In the genomic region with DNA sequence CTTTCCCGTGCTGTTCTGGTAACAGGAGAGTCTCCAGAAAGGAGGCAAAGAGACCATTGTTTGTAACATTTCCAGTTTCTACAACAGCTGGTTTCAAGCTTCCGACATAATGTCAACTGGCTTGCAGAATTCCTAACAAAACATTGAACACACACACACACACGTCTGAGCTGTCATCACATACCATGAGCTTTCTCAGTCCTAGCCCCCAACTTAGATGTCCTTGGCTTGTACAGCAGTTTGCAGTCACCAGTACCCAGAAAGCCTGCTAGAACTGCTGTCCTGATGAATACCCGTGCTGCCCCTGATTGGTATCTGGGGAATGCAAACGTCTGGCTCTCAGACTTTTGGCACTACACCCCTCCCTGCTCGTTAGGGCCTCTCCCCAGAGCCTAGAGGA, we compare ENCODE assay signal across 19 mouse cellular contexts. TPM values are rescaled to one million over a fixed set of nuclear protein-coding genes. Genes with fewer than 3 reads are reported as not detected.
DNase-seq lines count a peak whose midpoint lies in the region; ATAC-seq and TF ChIP-seq lines count a peak whose summit lies in the region.
"Had no signal": no experiment of that assay in that cellular context is flagged by ENCODE, and none has a peak within 500 bp of the region (broad histone marks: within the 10 kb centered on the region; RNA-seq: fewer than 3 reads in every experiment).

No protein-coding gene starts in this region.

- peak overlapping the region; percentile 25; the same call in 1 of the 2 replicates for H3K4me2 ChIP-seq in heart, embryonic 11.5 days
- H3K4me2 ChIP-seq in lung, postnatal 0 days (replicated peaks; ENCODE audit: low read depth, low read length) = peak overlapping the region; percentile 27; the same call in 1 of the 2 replicates
- H3K4me2 ChIP-seq in stomach, embryonic 16.5 days (ENCODE audit: low read depth, low read length) = no peak overlapping the region
- H3K4me2 ChIP-seq: forebrain, embryonic 13.5 days; hindbrain, embryonic 15.5 days; liver, embryonic 12.5 days; midbrain, embryonic 11.5 days had no signal

- no peak for DNase-seq in heart, postnatal 4 days
- DNase-seq in kidney, adult 2 months = no peak
- DNase-seq in kidney, adult 11 months = no peak
- DNase-seq in lung, postnatal 0 days (ENCODE audit: low spot score) = peak; percentile 84
- no peak for DNase-seq in adrenal gland, adult (ENCODE audit: inconsistent age in 2 of 2, low spot score in 1 of 2)
- DNase-seq in kidney, postnatal 10 days = no peak
- DNase-seq: adrenal gland, postnatal 25 days; cerebellum, adult 11-12 months; cerebellum, postnatal 25 days; gastrocnemius, postnatal 10 days; heart, adult 18-20 months; right cerebral cortex, postnatal 25 days had no signal

- H3K27ac ChIP-seq in heart, embryonic 11.5 days (ENCODE audit: low read depth, low read length) = peak overlapping the region; percentile 79
- 0 out of 2 replicates have a peak overlapping the region, but pooled peaks have one; percentile 0 for H3K27ac ChIP-seq in kidney, adult 2 months (ENCODE audit: insufficient read depth, low read depth, low read length)
- H3K27ac ChIP-seq in lung, postnatal 0 days (ENCODE audit: low read length) = peak overlapping the region; percentile 86
- peak overlapping the region; percentile 34 for H3K27ac ChIP-seq in stomach, embryonic 16.5 days (ENCODE audit: low read length)
- H3K27ac ChIP-seq: forebrain, embryonic 13.5 days; hindbrain, embryonic 15.5 days; liver, embryonic 12.5 days had no signal

- TF ChIP-seq CTCF in kidney, adult 2 months (conservative IDR thresholded peaks at IDR 0.05; ENCODE audit: insufficient read depth, insufficient read length, low read depth, low read length) = no peak
- no peak for TF ChIP-seq CTCF in lung, postnatal 0 days (IDR thresholded peaks at IDR 0.05)

- H3K27me3 ChIP-seq in heart, embryonic 11.5 days (ENCODE audit: control insufficient read depth, insufficient read depth, low read length) = no peaks in the 10 kb centered on the region
- no peaks in the 10 kb centered on the region for H3K27me3 ChIP-seq in kidney, adult 2 months (replicated peaks; ENCODE audit: control insufficient read depth, insufficient read depth, low read length)
- H3K27me3 ChIP-seq in lung, postnatal 0 days (replicated peaks; ENCODE audit: insufficient read depth, low read length) = no peaks in the 10 kb centered on the region
- H3K27me3 ChIP-seq in stomach, embryonic 16.5 days (ENCODE audit: control insufficient read depth, insufficient read depth, low read length) = no peaks in the 10 kb centered on the region
- H3K27me3 ChIP-seq: forebrain, embryonic 13.5 days; hindbrain, embryonic 15.5 days; liver, embryonic 12.5 days had no signal

- TF ChIP-seq POLR2A in kidney, adult 2 months (IDR thresholded peaks at IDR 0.05; ENCODE audit: low read depth, low read length) = no peak

- no peak for ATAC-seq in heart, embryonic 11.5 days (replicated peaks; ENCODE audit: insufficient number of reproducible peaks, low FRiP score, low TSS enrichment)
- peak; percentile 76 for ATAC-seq in lung, postnatal 0 days
- no peak for ATAC-seq in stomach, embryonic 16.5 days (ENCODE audit: insufficient read depth, low FRiP score)
- ATAC-seq: forebrain, embryonic 13.5 days; liver, embryonic 12.5 days had no signal

- peaks cover 53% of the 10 kb centered on the region for H3K4me1 ChIP-seq in heart, embryonic 11.5 days (ENCODE audit: control insufficient read depth, insufficient read depth, low read length)
- no peaks in the 10 kb centered on the region for H3K4me1 ChIP-seq in kidney, adult 2 months (ENCODE audit: control insufficient read depth, insufficient read depth, low read length)
- H3K4me1 ChIP-seq in lung, postnatal 0 days (ENCODE audit: insufficient read depth, low read depth, low read length) = peaks cover 18% of the 10 kb centered on the region; the same call in 1 of the 2 replicates
- H3K4me1 ChIP-seq in stomach, embryonic 16.5 days (ENCODE audit: control insufficient read depth, insufficient read depth, low read length) = peaks cover 10% of the 10 kb centered on the region; the same call in 1 of the 2 replicates

- H3K36me3 ChIP-seq in heart, embryonic 11.5 days (ENCODE audit: control insufficient read depth, insufficient read depth, low read length) = peaks cover 21% of the 10 kb centered on the region
- H3K36me3 ChIP-seq in kidney, adult 2 months (ENCODE audit: control insufficient read depth, insufficient read depth, low read length) = no peaks in the 10 kb centered on the region
- peaks cover 53% of the 10 kb centered on the region for H3K36me3 ChIP-seq in lung, postnatal 0 days (ENCODE audit: insufficient read depth, low read length)
- peaks cover 15% of the 10 kb centered on the region; the same call in 1 of the 2 replicates for H3K36me3 ChIP-seq in stomach, embryonic 16.5 days (ENCODE audit: control insufficient read depth, insufficient read depth, low read length)

- TF ChIP-seq EP300 in lung, postnatal 0 days (IDR thresholded peaks at IDR 0.05) = peak; percentile 41; the same call in 1 of the 2 replicates

- 36% methylated on average over 6 of the region's 6 CpGs for WGBS in heart, embryonic 11.5 days (ENCODE audit: insufficient replicate concordance)
- WGBS in kidney, adult 2 months = 64% methylated on average over 6 of the region's 6 CpGs
- WGBS in lung, postnatal 0 days = 35% methylated on average over 6 of the region's 6 CpGs
- WGBS in stomach, embryonic 16.5 days = 54% methylated on average over 6 of the region's 6 CpGs

- no peak overlapping the region for H3K4me3 ChIP-seq in heart, embryonic 11.5 days (ENCODE audit: low read depth, low read length)
- H3K4me3 ChIP-seq in kidney, adult 2 months (ENCODE audit: insufficient read depth, low read depth, low read length) = no peak overlapping the region
- no peak overlapping the region for H3K4me3 ChIP-seq in lung, postnatal 0 days (ENCODE audit: low read depth, low read length)
- H3K4me3 ChIP-seq in stomach, embryonic 16.5 days (replicated peaks; ENCODE audit: low read length) = no peak overlapping the region
- H3K4me3 ChIP-seq: forebrain, embryonic 13.5 days; hindbrain, embryonic 15.5 days; liver, embryonic 12.5 days had no signal

- no peaks in the 10 kb centered on the region for H3K9me3 ChIP-seq in heart, embryonic 11.5 days (replicated peaks; ENCODE audit: control insufficient read depth, low read length)
- H3K9me3 ChIP-seq in lung, postnatal 0 days (ENCODE audit: low read length) = no peaks in the 10 kb centered on the region
- no peaks in the 10 kb centered on the region for H3K9me3 ChIP-seq in stomach, embryonic 16.5 days (replicated peaks; ENCODE audit: control insufficient read depth, low read length)
- H3K9me3 ChIP-seq: forebrain, embryonic 13.5 days; G1E; hindbrain, embryonic 15.5 days; liver, embryonic 12.5 days had no signal

- H3K9ac ChIP-seq in heart, embryonic 11.5 days (ENCODE audit: low read depth, low read length) = peak overlapping the region; percentile 40; the same call in 1 of the 2 replicates
- H3K9ac ChIP-seq in lung, postnatal 0 days (replicated peaks; ENCODE audit: low read depth) = 0 out of 2 replicates have a peak overlapping the region, but pooled peaks have one; percentile 19
- H3K9ac ChIP-seq in stomach, embryonic 16.5 days (ENCODE audit: low read length) = no peak overlapping the region
- H3K9ac ChIP-seq: forebrain, embryonic 13.5 days; hindbrain, embryonic 15.5 days; liver, embryonic 12.5 days had no signal

RNA-seq across cellular contexts. Expression of a gene that starts 6.2 kb away (rescaled TPM):
- polyA plus RNA-seq in heart, embryonic 11.5 days (2014; fragmentation: Nextera tagmentation; extraction: Ambion mirVana) = 186 and 191 TPM in 2 replicates
- 10 to 100 TPM; 83.1 to 84.8 TPM for total RNA-seq in heart, postnatal 4 days (2021)
- 90.2 and 91.6 TPM in 2 replicates for polyA plus RNA-seq in kidney, adult 2 months (2012; rRNA removed)
- polyA plus RNA-seq in lung, postnatal 0 days (2015; fragmentation: Nextera tagmentation; extraction: Ambion mirVana) = 151 and 163 TPM in 2 replicates
- polyA plus RNA-seq in stomach, embryonic 16.5 days (2015; fragmentation: Nextera tagmentation; extraction: Ambion mirVana) = 144 and 157 TPM in 2 replicates

RNA-seq across cellular contexts. Expression of a gene that starts 6.2 kb away (rescaled TPM):
- polyA plus RNA-seq in heart, embryonic 11.5 days (2014; fragmentation: Nextera tagmentation; extraction: Ambion mirVana) = 5.8 and 6.2 TPM in 2 replicates
- 10 to 100 TPM; 12.7 to 13.9 TPM for total RNA-seq in heart, postnatal 4 days (2021)
- 8.4 and 10.0 TPM in 2 replicates for polyA plus RNA-seq in kidney, adult 2 months (2012; rRNA removed)
- polyA plus RNA-seq in lung, postnatal 0 days (2015; fragmentation: Nextera tagmentation; extraction: Ambion mirVana) = 4.7 and 5.2 TPM in 2 replicates
- polyA plus RNA-seq in stomach, embryonic 16.5 days (2015; fragmentation: Nextera tagmentation; extraction: Ambion mirVana) = 10.3 and 11.3 TPM in 2 replicates

RNA-seq across cellular contexts. Expression of a gene that starts 19.6 kb away (rescaled TPM):
- 0.34 and 3.0 TPM in 2 replicates for polyA plus RNA-seq in heart, embryonic 11.5 days (2014; fragmentation: Nextera tagmentation; extraction: Ambion mirVana)
- total RNA-seq in heart, postnatal 4 days (2021) = under 1 TPM; 0.14 to 0.31 TPM
- polyA plus RNA-seq in kidney, adult 2 months (2012; rRNA removed) = 0.06 and 0.18 TPM in 2 replicates
- 0.49 and 0.63 TPM in 2 replicates for polyA plus RNA-seq in lung, postnatal 0 days (2015; fragmentation: Nextera tagmentation; extraction: Ambion mirVana)
- polyA plus RNA-seq in stomach, embryonic 16.5 days (2015; fragmentation: Nextera tagmentation; extraction: Ambion mirVana) = 14.2 and 17.4 TPM in 2 replicates
- total RNA-seq: heart, adult 18-20 months had no signal

RNA-seq across cellular contexts. Expression of a gene that starts 54.5 kb away (rescaled TPM):
- 22.8 and 25.9 TPM in 2 replicates for polyA plus RNA-seq in heart, embryonic 11.5 days (2014; fragmentation: Nextera tagmentation; extraction: Ambion mirVana)
- 10 to 100 TPM; 28.4 to 31.1 TPM for total RNA-seq in heart, postnatal 4 days (2021)
- polyA plus RNA-seq in kidney, adult 2 months (2012; rRNA removed) = 32.5 and 34.2 TPM in 2 replicates
- 23.1 and 26.2 TPM in 2 replicates for polyA plus RNA-seq in lung, postnatal 0 days (2015; fragmentation: Nextera tagmentation; extraction: Ambion mirVana)
- 27.6 and 29.6 TPM in 2 replicates for polyA plus RNA-seq in stomach, embryonic 16.5 days (2015; fragmentation: Nextera tagmentation; extraction: Ambion mirVana)

RNA-seq across cellular contexts. Expression of a gene that starts 54.8 kb away (rescaled TPM):
- polyA plus RNA-seq in heart, embryonic 11.5 days (2014; fragmentation: Nextera tagmentation; extraction: Ambion mirVana) = 10.3 and 12.5 TPM in 2 replicates
- 1 to 10 TPM; 4.3 to 4.5 TPM for total RNA-seq in heart, postnatal 4 days (2021)
- polyA plus RNA-seq in kidney, adult 2 months (2012; rRNA removed) = 4.6 and 6.1 TPM in 2 replicates
- 11.5 and 12.2 TPM in 2 replicates for polyA plus RNA-seq in lung, postnatal 0 days (2015; fragmentation: Nextera tagmentation; extraction: Ambion mirVana)
- polyA plus RNA-seq in stomach, embryonic 16.5 days (2015; fragmentation: Nextera tagmentation; extraction: Ambion mirVana) = 20.6 and 21.2 TPM in 2 replicates

Comparison
In these comparisons a context has a peak if more than half of its experiments do, and no peak if none do; other contexts are left out.
1. H3K27ac ChIP-seq: peak in every context shown above with its lines; median percentile 86 in lung, postnatal 0 days; 79 in heart, embryonic 11.5 days; 34 in stomach, embryonic 16.5 days; 0 in kidney, adult 2 months.